Mouse (Mus musculus) adipose tissue, adult 10 weeks (tissue): Measurements from ENCODE around the gene Fkbp1a. TPM values are rescaled to one million over a fixed set of nuclear protein-coding genes. Genes with fewer than 3 reads are reported as not detected.

Experiments
- polyA plus RNA-seq: library from polyadenylated mRNA; stranded (reverse); fragments of 350-450 nt; fragmentation: Illumina TruSeq; extraction: RNeasy Lipid Tissue Mini Kit (QIAGEN cat#74804); gene quantifications from one replicate; pipeline ENCODE4 v1.2.3, GENCODE M21; 2014; ENCODE audit warnings: low read depth, low replicate concordance

Gene Fkbp1a
- polyA plus RNA-seq, result 242 TPM

GRCm38 (mm10) chr2:151542323-151543062 is at the start of gene Fkbp1a:
Gene Fkbp1a, plus strand, starts transcription at chr2:151542483.

GRCm38 (mm10) chr2:151494035-151494803 is 48.1 kb upstream of the Fkbp1a start, which contains the start of gene Nsfl1c:
Gene Nsfl1c, plus strand, starts transcription at chr2:151494182.

GRCm38 (mm10) chr2:151571873-151572700 is 29.8 kb downstream of the Fkbp1a start, which contains the start of gene Sdcbp2:
Gene Sdcbp2, plus strand, starts transcription at chr2:151572622.

Other genes with a start within 250 kb of the Fkbp1a start
- gene 4921509C19Rik, start 66.3 kb upstream of the Fkbp1a start, polyA plus RNA-seq, result 0.34 TPM
- gene Nsfl1c, start 48.3 kb upstream of the Fkbp1a start, polyA plus RNA-seq, result 113 TPM
- gene Sdcbp2, start 30.1 kb downstream of the Fkbp1a start, polyA plus RNA-seq, result 16.0 TPM
- gene Snph, start 90.1 kb downstream of the Fkbp1a start, polyA plus RNA-seq, result 2.2 TPM
- gene Rad21l, start 126.0 kb downstream of the Fkbp1a start, polyA plus RNA-seq, result not detected
- gene Tmem74b, start 159.5 kb downstream of the Fkbp1a start, polyA plus RNA-seq, result not detected
- gene Psmf1, start 201.7 kb downstream of the Fkbp1a start, polyA plus RNA-seq, result 44.7 TPM